Mouse (Mus musculus) limb, embryonic 13.5 days (tissue): ENCODE measurements around the gene Glod4. TPM values are rescaled to one million over a fixed set of nuclear protein-coding genes. Genes with fewer than 3 reads are reported as not detected.

Source experiments
- ATAC-seq: fragments of 200-750 bp; cut with Nextera tagmentation; 2 replicates; pipeline ENCODE4 v1.8.0; 2017; ENCODE audit warnings: low read depth, moderate number of reproducible peaks, moderate TSS enrichment; ENCODE audit not compliant: low FRiP score
- H3K27ac ChIP-seq: fragments of 300-500 bp; sonication (generic); 2 replicates; pipeline ENCODE4 v1.5.1; 2015; ENCODE audit warnings: inconsistent platforms, mild to moderate bottlenecking, moderate library complexity
- H3K27me3 ChIP-seq: fragments of 300-500 bp; sonication (generic); 2 replicates; pipeline ENCODE4 v1.6.1; 2015; ENCODE audit warnings: mild to moderate bottlenecking, inconsistent platforms
- H3K36me3 ChIP-seq: fragments of 300-500 bp; sonication (generic); 2 replicates; pipeline ENCODE4 v1.6.1; 2015; ENCODE audit warnings: inconsistent platforms, mild to moderate bottlenecking, moderate library complexity
- H3K4me1 ChIP-seq: fragments of 300-500 bp; sonication (generic); 2 replicates; pipeline ENCODE4 v1.6.1; 2015; ENCODE audit warnings: inconsistent platforms
- H3K4me2 ChIP-seq: fragments of 300-500 bp; sonication (generic); replicated peaks from 2 replicates; pipeline ENCODE4 v1.6.1; 2015; ENCODE audit warnings: inconsistent platforms, mild to moderate bottlenecking, moderate library complexity
- H3K4me3 ChIP-seq: fragments of 300-500 bp; sonication (generic); 2 replicates; pipeline ENCODE4 v1.5.1; 2015; ENCODE audit warnings: moderate library complexity, mild to moderate bottlenecking, inconsistent platforms
- H3K9ac ChIP-seq: fragments of 300-500 bp; sonication (generic); 2 replicates; pipeline ENCODE4 v1.6.1; 2015; ENCODE audit warnings: mild to moderate bottlenecking, inconsistent platforms
- H3K9me3 ChIP-seq: fragments of 300-500 bp; sonication (generic); 2 replicates; pipeline ENCODE4 v1.6.1; 2016; ENCODE audit warnings: inconsistent platforms
- WGBS: fragments of 180-500 bp; shearing (Covaris S2); methylation state at CpG from one replicate; pipeline ENCODE4 v1.1.7; 2015; 5-methylcytosine and 5-hydroxymethylcytosine counted together
- polyA plus RNA-seq: library from polyadenylated mRNA; unstranded; fragments of >200 nt; fragmentation: Nextera tagmentation; extraction: Ambion mirVana; gene quantifications from 2 replicates; pipeline ENCODE4 v1.2.1, GENCODE M21; 2015

Gene Glod4
- polyA plus RNA-seq, 1 experiment from 2014 or later: 129 TPM

DNA sequence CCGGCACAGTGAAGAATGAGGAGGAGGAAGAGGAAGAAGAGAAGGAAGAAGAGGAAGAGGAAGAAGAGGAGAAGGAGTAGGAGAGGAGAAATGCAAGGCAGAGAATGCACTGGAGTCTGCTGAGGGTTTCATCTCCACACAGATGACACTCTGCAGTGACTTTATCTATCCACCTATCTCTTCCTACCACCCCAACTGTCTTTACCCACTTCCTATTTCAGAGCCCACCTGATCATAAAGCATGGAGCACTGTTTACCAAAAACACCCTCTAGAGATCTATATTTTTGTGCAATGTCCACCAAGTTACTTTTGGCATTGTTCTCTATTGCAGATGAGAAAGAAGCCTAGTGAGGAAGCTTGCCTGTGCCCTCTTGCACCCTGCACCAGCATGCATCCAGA is 158.6 kb downstream of the Glod4 start:
- H3K27ac ChIP-seq: no peak overlapping the region
- peaks cover 13% of the 10 kb centered on the region for H3K4me1 ChIP-seq
- H3K9ac ChIP-seq: no peak overlapping the region
- peaks cover 45% of the 10 kb centered on the region for H3K36me3 ChIP-seq
- no peaks in the 10 kb centered on the region for H3K27me3 ChIP-seq
- WGBS: 82% methylated on average over 1 of the region's 1 CpGs
- ATAC-seq: no peak
- H3K9me3 ChIP-seq: no peaks in the 10 kb centered on the region
- H3K4me3 ChIP-seq: no peak overlapping the region
- no peak overlapping the region for H3K4me2 ChIP-seq

- 15% methylated on average over 3 of the region's 3 CpGs for WGBS
- no peak overlapping the region for H3K4me2 ChIP-seq
- peaks cover 13% of the 10 kb centered on the region for H3K4me1 ChIP-seq
- H3K27me3 ChIP-seq: no peaks in the 10 kb centered on the region
- no peak overlapping the region for H3K4me3 ChIP-seq
- H3K27ac ChIP-seq: no peak overlapping the region
- H3K9ac ChIP-seq: no peak overlapping the region
- no peaks in the 10 kb centered on the region for H3K9me3 ChIP-seq
- no peak for ATAC-seq
- H3K36me3 ChIP-seq: peaks cover 49% of the 10 kb centered on the region
Measured at GRCm38 (mm10) chr11:76083941-76084367, 159.6 kb downstream of the Glod4 start.

DNA sequence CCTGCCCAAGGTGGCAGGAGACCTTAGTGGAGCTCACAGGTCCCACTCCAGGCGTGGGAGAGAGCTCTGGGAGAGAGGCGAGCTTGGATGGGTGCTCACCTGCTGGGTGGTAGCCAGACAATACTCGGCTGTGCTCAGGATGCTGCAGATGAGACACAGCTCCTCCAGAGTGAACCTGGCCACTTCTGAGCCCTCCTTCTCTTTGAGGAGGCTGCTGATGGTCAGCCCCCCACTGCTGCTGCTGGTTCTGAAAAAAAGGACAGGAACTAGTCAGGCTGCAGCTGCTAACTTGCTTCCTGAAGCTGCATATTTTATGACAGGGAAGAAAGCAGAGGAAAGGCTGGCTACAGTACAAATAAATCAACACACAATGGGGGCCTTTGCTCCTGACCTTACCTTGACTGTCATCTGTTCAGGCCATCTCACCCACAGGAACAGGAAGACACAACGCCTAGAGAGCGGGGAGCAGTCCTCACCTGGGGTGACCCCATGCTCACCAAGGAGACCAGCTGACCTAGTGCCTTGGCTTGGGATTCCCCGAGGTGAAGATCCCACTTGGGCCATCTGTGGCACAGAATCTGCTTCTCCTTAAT is 162.4 kb downstream of the Glod4 start:
- no peak overlapping the region for H3K4me3 ChIP-seq
- H3K9ac ChIP-seq: no peak overlapping the region
- H3K4me1 ChIP-seq: peaks cover 13% of the 10 kb centered on the region
- WGBS: 76% methylated on average over 6 of the region's 6 CpGs
- H3K27ac ChIP-seq: no peak overlapping the region
- no peaks in the 10 kb centered on the region for H3K9me3 ChIP-seq
- H3K27me3 ChIP-seq: no peaks in the 10 kb centered on the region
- no peak overlapping the region for H3K4me2 ChIP-seq
- no peak for ATAC-seq
- H3K36me3 ChIP-seq: peaks cover 54% of the 10 kb centered on the region

DNA sequence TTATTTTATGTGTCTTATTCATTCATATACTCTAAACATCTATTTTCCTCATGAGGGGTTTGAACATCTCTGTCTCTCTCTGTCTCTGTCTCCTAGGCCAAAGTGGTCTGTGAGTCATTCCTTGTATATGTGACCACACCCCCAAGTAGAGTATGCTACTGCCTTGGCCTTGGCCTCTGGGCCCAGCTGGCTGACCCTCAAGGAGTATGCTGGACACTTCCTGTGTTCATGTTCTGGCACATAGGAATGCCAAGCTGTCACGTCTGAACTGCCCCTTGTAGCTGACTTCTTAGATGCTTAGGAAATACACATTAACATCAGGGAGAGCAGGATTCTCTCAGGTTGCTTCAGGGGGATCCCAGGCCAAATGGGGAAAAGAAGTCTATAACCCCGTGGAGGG is 163.2 kb downstream of the Glod4 start:
- Histone ChIP-seq H3K27ac (no peak overlapping the region), H3K4me2 (no peak overlapping the region), H3K4me1 (peaks cover 13% of the 10 kb centered on the region), H3K27me3 (no peaks in the 10 kb centered on the region), H3K9me3 (no peaks in the 10 kb centered on the region), H3K9ac (no peak overlapping the region), H3K36me3 (peaks cover 56% of the 10 kb centered on the region), H3K4me3 (no peak overlapping the region)
- 63% methylated on average over 2 of the region's 2 CpGs for WGBS
- ATAC-seq: no peak

GRCm38 (mm10) chr11:76077341-76077740 is 166.2 kb downstream of the Glod4 start:
- Histone ChIP-seq H3K27me3 (no peaks in the 10 kb centered on the region), H3K9ac (no peak overlapping the region), H3K4me2 (no peak overlapping the region), H3K36me3 (peaks cover 57% of the 10 kb centered on the region), H3K4me3 (no peak overlapping the region), H3K27ac (no peak overlapping the region), H3K9me3 (no peaks in the 10 kb centered on the region), H3K4me1 (peaks cover 16% of the 10 kb centered on the region)
- no peak for ATAC-seq
- 87% methylated on average over 6 of the region's 6 CpGs for WGBS

DNA sequence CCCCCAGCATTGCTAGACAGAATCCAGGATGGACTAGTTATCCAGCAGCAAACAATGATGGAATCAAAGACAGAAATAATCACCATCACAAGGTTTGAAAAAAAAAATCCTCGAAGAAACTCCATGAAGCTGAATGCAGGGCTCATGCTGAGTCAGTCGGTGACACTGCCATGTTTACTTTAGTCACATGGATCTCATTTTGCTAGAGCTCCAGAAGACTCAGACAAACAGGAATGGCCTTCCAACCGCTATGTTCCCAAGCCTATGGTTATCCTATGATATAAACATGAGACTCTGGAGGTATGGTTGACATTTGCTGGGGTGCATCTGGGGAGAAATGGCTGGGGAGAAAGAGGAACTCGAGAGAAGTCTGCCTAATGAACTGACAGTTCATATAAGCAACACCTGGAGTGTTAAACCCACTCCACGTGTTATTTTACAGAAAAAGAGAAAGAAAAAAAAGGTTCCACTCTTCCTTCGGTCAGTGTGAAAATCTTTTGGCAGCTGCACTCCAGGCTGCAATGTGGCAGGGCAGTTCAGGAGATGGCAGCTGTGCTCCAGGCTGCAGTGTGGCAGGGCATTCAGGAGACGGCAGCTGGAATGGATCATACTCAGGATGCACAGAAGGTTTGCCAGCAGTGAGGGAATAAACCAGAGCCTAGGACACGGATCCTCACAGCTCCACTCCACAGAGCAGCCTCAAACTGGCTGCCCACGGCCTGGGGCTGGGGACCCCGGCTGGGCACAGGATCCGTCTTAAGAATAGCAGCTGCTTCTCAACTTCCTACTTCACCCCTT is 169.0 kb downstream of the Glod4 start:
- Histone ChIP-seq H3K4me2 (no peak overlapping the region), H3K27ac (0 out of 2 replicates have a peak overlapping the region, but pooled peaks have one; percentile 39), H3K9ac (no peak overlapping the region), H3K4me1 (peaks cover 16% of the 10 kb centered on the region), H3K9me3 (no peaks in the 10 kb centered on the region), H3K27me3 (no peaks in the 10 kb centered on the region), H3K4me3 (no peak overlapping the region), H3K36me3 (peaks cover 31% of the 10 kb centered on the region; the same call in 1 of the 2 replicates)
- peak; percentile 54; the same call in 1 of the 2 replicates for ATAC-seq
- 46% methylated on average over 11 of the region's 11 CpGs for WGBS

Other genes with a start within 250 kb of the Glod4 start
- 0.22 and 0.64 TPM in 2 replicates for gene 1700016K19Rik, start 243.8 kb downstream of the Glod4 start, polyA plus RNA-seq
- gene Rflnb, start 215.9 kb downstream of the Glod4 start, polyA plus RNA-seq: 51.3 and 52.1 TPM in 2 replicates
- 37.5 and 40.0 TPM in 2 replicates for gene Vps53, start 64.1 kb downstream of the Glod4 start, polyA plus RNA-seq
- 27.8 and 29.9 TPM in 2 replicates for gene Fam57a, start 64.1 kb downstream of the Glod4 start, polyA plus RNA-seq
- gene Dbil5, start 26.1 kb downstream of the Glod4 start, polyA plus RNA-seq: 0.64 and 1.1 TPM in 2 replicates
- 31.6 and 35.2 TPM in 2 replicates for gene Gemin4, start 26.1 kb downstream of the Glod4 start, polyA plus RNA-seq
- gene Mrm3, start within 50 bp of the Glod4 start, polyA plus RNA-seq: 26.2 and 26.8 TPM in 2 replicates
- 55.4 and 57.6 TPM in 2 replicates for gene Nxn, start 155.4 kb upstream of the Glod4 start, polyA plus RNA-seq
- gene Timm22, start 163.2 kb upstream of the Glod4 start, polyA plus RNA-seq: 125 and 126 TPM in 2 replicates